Mouse (Mus musculus) v-Abl transformed pro-B cells (cell line): Measurements from ENCODE around the gene Nenf.

Experiments
- in situ Hi-C, 2 experiments: fragments of 400-800 bp; cut with MboI; formaldehyde crosslinking; loops; one replicate each; pipeline ENCODE4 v1.15.1; 2025; ENCODE audit not compliant: unreplicated experiment in 2 of 2

Nenf gene

DNA sequence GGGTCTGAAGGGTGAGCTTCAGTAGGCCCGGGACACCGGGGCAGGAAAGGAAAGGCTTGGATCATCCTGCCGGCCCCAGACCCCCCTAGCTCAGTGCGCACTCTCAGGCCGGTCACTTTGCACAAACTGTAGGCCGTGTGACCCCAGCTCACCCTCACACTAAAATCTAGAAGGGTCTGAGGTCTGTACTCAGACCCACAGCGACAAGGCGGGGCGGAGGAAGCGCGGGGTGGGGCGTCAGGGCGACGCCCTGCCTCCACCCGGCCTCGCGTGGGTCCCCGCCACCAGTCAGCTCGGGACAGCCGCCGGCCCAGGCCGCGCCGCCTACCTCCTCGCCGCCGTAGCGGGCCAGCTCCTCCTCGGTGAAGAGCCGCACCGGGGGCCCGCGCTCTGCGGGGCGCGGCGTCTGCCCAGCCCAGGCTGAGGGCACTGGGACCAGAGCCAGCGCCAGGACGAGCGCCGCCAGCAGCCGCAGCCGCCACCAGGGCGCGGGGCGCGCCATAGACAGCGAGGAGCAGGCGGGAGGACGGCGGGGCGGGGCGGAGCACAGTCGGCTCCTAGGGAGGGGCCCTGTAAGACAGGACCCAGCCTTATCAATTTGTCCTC lies at the start of gene Nenf:
Gene Nenf, minus strand, starts transcription at position 604 of the 606 bp plus-strand sequence.
- in situ Hi-C loops: loop anchor here (5.0 to 10.0 kb wide), 2 partner anchors 35 to 157 kb away; no protein-coding TSS in a partner anchor

DNA sequence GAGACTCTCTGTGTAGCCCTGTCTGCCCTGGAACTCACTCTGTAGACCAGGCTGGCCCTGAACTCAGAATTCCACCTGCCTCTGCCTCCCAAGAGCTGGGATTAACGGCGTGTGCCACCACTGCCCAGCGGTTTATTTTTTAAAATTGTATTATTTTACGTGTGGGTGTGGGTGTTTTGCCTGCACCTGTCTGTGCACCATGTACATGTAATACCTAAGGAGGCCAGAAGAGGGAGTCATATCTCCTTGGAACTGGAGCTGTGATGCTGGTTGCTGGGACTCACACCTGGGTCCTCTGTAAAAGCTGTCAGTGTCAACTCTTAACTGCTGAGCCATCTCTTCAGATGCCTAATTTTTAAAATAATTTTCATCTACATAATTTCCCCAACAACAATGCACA lies 46.5 kb upstream of the Nenf start:
- in situ Hi-C loops: loop anchor here (5.0 to 10.0 kb wide), 2 partner anchors 198 to 450 kb away; no protein-coding TSS in a partner anchor

DNA sequence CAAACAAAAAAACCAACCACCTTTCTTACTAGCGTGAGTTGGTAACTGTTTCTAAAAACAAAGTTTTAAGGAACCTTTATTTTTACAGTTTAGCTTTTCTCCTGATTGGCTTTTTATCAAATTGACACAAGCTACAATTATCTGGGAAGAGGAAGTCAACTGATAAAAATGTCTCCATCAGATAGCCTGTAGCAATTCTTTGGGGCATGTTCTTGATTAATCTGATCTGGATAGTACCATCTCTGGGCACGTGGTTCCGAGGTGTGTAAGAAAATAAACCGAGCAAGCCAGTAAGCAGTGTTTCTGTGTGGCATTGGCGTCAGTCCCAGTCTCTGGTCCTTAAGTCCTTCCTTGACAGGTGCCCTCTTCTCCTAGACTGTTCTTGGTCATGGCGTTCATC lies 44.4 kb upstream of the Nenf start:
- in situ Hi-C loops: loop anchor here (5.0 to 10.0 kb wide), 2 partner anchors 200 to 452 kb away; no protein-coding TSS in a partner anchor

DNA sequence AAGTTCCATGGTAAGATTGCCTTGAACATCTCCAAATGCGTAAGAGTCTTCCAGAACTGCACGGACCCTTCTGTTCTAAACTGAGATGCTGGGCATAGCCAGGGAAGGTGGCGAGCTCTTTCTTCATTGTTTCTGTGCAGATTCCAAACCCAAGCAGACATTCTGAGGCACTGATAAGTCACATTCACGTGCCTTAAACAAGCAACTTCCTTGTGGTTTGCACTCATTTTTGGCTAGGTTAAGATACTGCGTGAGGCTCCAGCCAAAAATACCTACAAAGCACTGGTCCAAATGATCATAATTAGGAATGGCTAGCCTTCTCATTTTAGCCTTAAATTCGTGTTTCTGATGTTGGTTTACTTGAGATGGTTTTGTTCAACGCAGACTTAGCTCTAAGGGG lies 41.5 kb upstream of the Nenf start:
- in situ Hi-C loops: no loop called here

DNA sequence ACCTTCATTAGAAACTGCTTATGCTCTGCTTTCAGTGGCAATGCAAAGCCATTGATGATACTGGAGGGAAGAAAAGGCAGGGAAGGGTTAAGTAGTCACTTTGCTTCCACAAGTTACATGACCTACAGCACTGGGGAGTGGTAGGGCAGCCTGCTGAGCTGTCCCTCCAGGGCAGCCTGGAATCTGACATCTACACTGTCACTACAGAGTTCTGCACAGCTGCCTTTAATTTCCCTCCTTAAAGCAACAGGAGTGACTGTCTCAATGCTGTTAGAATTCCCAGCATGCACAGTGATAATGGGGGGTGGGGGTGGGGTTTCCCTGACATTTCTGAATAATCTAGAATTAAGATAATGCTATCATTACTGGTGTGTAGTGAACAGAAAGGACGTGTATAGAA lies 38.9 kb upstream of the Nenf start:
- in situ Hi-C loops: no loop called here

DNA sequence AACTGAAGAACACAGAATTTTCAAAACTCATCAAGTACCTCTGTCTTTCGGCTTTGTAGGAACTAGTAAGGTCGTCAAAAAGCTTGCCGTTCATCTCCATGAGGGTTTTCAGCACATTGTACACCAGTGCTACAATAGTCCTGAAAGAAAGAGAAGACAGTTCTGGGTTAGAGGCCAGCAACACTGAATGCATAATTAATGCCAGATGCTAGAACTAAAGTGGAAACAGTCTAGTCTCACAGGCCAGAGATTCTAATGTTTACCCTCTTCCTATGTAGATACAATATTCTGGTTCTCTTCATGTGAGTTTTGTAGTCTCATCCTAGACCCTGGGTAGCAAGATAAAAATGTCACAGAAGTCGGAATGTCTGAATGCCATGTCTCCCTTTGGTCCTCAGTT lies 35.8 kb upstream of the Nenf start:
- in situ Hi-C loops: loop anchor here (5.0 kb wide), 1 partner anchor 37 kb away; the partner anchor contains the start of gene Nenf (in 2 of the 2)

DNA sequence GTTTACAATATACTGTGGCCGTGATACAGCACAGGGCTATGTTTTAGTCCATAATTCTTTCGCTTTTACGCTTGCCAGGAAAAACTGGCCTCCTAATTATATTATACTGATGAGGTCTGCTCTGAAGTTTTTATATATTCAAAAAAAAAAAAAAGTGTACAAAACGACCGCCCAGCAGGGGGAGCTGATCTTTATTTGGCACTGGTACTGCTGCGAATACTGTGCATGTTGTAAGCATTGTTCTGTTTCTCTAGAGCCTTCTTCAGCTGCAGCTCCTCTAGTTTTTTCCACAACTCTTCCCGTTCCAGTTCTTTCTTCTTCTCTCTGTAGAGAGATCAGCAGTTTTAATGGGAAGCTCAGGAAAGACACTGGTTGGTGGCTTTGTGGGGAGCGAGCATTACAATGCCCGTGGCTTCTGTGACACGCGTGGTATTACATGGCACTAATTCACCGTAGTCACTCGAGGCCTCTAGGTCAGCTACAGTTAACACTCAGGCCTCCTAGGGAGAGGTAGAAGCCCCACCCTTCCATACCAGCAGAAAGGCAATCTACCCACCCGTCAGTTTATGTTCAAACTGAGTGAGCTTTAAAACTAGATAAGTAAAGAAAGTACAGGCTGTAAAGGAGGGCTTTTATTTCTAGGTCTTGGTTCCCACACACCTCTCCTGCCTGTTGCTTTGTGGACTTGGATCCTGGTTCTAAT lies 34.9 kb upstream of the Nenf start:
- in situ Hi-C loops: loop anchor here (5.0 kb wide), 1 partner anchor 36 kb away; the partner anchor contains the start of gene Nenf (in 2 of the 2)

DNA sequence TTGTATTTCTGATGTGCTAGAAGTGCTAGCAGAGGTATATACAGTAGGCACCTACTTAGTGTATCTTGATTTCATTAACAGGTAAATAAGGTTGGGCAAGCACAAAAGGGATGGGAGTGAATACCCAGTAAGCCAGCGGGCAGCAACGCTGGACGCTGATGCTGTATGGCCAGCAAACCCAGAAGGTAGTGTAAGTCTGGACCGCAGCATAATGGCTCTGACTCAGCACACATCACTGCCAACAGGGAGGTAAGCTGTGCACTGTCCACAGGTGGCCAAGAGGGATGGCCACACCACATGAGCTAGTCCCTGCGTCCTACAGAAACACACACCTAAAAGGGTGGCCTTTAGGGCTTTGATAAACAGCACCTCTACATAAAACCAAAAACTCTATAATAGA lies 32.4 kb upstream of the Nenf start:
- in situ Hi-C loops: loop anchor here (5.0 kb wide), 1 partner anchor 33 kb away; the partner anchor contains the start of gene Nenf (in 2 of the 2)

DNA sequence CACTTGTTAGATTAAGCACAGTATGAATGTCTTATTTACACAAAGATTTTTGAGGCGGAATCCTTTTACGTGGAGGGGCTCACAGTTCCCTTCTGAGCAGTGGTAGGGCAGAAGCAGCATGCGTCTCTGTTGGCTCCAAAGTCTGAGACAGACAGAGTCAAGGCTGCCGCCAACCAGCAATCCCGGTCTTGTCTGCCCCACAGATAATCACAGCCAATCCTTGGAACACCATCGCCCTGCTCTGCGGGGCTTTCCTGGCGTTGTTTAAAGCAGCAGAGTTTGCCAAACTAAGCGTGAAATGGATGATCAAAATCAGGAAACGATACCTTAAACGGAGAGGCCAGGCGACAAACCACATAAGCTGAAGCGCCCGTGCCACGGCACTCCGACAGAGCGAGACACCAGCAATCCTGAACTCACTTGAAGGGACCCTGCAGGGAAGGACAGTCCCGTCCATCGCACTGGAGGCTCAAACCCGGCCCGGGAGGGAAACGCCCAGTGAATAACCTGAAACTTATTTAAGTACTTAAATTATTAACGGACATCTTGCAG lies 31.6 kb upstream of the Nenf start:
- in situ Hi-C loops: loop anchor here (5.0 kb wide), 1 partner anchor 32 kb away; the partner anchor contains the start of gene Nenf (in 2 of the 2)

DNA sequence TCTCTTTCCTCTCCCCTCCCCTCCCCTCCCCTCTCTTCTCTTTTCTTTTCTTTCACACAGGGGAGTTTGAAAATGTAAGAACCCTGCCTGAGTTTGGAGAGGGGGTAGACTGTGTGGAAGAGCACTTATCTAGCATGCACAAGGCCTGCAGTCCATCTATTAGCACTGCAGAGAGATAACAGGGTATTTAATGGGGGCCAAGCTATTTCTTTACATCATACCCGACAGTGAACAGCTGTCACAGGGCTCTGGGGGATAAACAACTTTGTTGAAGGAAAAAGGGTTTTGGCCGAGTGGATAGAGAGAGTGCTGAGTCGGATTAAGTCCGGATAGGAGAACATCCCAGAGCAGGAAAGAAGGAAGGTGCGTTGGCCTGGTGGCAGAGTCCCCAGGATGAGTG lies 31.0 kb upstream of the Nenf start:
- in situ Hi-C loops: no loop called here

DNA sequence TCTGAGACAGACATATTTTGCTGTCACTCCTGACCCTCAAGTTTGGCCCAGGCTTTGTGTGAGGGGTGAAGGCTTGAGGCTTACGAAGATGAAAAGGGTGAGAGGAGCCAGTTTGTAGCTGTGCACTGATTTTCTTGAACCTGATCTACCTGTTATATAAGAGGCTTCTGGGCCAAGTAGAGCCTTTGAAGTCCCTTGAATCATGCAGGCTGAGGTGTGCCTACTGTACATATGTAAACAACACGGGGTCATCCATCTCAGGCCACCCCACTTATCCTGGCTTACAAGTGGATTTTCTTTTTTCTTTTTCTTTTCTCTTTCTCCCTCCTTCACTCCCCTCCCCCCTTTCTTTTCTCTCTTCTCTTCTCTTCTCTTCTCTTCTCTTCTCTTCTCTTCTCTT lies 30.6 kb upstream of the Nenf start:
- in situ Hi-C loops: no loop called here

DNA sequence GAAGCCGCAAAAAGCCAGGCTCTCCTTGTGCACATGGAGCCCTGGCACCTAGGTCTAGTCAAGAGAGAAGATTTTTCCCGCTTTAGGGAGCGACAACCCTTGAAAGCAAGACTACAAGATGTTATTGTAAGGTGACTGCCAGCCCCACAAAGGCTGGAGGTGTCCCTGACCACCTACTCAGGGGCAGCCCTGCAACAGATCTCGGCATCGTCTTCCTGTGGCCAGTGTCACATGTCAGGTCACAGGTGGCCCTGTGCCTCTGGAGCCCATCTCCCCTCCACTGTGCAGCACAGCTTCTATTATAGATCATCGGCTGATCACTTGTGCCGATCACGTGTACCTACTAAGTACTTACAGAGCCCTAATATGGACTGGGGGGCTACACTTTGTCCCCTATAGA lies 29.6 kb upstream of the Nenf start:
- in situ Hi-C loops: no loop called here

DNA sequence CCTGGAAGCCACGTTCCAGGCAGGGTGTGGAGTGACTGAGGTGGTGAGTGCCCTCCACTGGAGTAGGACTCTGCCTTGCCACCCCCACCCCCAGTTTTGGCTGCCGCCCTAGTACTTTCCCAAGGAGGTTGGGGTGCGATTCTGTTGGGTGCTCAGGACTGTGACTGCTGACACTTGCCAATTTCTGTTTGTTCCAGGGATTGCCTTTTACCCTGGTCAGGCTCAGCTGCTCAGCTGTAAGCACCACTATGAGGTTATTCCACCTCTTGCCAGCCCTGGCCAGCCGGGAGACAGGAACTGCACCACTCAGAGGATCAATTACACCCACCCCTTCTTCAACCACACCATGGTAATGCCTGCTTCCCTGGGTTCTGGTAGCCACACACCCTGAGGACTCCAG lies 22.5 kb upstream of the Nenf start:
- in situ Hi-C loops: no loop called here

DNA sequence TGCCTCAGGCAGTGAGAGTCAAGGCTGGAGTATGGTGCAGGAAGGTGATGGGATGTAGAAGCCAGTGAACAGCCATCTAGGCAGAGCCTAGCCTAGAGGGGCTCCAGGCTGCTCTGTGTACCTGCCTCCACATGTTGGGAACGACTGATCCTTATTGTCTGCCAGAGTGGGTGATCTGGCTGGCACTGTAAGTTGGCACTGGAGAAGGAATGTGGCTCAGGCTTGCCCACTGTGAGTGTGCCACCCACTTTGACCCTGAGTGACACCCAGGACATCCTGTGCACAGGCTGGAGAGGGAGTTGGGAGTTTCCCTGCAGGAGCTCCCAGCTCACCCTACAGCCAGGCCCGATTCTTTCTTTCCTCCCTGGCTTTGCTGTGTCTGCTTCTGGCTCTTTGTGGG lies 21.9 kb upstream of the Nenf start:
- in situ Hi-C loops: no loop called here

DNA sequence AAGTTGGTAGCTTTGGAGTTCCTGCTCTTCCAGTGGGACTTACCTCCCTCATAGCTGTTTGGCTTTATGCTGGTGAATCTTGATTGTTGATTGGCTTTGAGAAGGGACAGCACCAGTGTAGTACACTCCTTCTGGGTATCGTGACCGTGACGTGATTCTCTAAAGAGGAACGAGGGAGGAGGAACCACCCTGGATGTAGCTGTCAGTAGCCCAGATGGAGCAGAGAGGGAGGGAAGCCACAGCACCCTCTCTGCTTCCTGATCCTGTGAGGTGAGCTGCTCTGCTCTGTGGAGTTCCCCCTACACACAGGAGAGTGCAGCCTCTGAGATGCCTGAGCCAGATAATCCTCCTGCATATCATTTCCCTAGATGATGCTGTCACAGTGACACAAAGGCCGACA lies 16.5 kb upstream of the Nenf start:
- in situ Hi-C loops: no loop called here

DNA sequence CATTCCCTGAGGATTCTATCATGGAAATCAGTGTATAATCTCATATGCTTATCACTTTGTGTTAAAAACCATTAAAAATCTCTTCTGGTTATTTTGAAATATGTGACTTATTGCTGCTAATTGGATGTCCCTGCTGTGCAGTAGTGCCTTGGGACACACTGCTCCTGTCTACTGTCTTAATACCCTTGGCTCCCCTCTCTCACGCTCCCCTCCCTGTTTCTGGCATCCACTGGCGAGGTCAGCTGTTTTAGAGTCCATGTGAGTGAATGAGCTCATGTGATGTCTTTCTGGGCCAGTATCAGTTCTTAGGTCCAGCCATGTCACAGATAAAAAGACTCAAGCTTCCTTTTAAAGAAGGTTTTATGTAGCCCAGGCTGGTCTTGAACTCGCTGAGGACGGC lies 12.4 kb upstream of the Nenf start:
- in situ Hi-C loops: no loop called here

DNA sequence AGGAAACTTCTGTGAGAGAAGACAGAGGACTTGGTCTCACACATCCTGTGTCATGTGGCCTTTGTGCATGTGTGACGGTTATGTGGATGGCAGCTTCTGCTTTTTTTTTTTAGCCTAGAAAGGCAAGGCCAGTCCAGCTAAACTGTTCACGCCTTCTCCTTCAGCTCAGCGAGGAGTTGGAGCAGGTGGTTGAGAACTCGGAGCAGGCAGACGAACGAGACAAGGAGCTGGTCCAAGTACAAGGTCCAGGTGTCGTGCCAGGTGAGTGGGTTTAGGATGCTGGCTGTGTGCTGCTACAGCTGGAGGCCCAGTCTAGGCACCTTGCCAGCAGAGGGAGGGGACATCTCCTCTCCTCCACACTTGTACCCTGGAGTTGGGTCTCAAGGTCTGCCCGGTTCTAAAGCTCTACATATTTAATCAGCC lies 10.0 kb upstream of the Nenf start:
- in situ Hi-C loops: no loop called here

DNA sequence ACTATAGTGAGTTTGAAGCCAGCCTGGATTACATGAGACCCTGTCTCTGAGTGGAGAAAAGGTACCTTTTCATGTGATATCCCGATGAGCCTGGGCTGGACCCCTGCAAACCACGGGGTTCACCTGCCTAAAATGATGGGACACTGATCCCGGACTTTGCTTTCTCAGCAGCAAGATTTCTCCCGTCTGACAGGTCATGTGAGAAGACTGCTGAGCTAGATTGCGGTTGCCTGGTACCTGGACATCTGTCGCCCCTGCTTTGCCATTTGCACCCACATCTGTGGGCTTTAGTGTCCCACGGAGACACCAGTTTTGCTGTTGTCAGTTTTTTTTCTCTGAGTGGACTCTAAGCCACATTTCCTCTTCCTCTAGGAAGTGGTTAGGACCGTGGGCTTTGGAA lies 9.3 kb upstream of the Nenf start:
- in situ Hi-C loops: no loop called here

DNA sequence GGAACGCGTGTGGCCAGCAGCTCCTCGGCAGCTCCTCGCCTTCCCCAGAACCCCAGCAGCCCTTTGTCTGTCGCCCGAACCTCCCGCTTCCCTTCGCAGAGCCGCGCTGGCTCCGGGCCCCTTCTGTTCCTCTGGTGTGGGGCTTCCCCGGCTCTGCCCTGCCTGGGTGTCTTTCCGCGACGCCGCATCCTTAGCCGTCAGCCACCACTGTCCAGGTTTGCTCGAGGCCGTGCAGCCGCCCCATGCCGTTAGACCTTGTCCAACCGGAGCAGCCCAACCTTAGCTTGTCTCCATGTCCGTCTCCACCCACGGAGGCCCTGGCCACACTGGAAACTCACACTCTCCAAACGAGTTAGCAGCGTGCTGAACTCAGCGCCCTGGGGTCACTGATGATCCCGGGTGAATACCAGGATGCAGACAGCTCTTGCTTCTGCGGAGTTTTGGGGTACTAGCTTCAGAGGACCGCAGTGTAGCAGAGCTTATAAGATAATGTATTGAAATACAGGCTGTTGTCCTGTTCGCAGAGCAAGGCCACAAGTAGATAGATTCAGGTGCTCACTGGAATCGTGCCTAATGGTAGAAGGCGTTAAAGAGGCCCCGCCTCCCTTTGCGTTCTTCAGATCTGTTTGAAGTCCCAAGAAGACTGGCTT lies 8.4 kb upstream of the Nenf start:
- in situ Hi-C loops: no loop called here

DNA sequence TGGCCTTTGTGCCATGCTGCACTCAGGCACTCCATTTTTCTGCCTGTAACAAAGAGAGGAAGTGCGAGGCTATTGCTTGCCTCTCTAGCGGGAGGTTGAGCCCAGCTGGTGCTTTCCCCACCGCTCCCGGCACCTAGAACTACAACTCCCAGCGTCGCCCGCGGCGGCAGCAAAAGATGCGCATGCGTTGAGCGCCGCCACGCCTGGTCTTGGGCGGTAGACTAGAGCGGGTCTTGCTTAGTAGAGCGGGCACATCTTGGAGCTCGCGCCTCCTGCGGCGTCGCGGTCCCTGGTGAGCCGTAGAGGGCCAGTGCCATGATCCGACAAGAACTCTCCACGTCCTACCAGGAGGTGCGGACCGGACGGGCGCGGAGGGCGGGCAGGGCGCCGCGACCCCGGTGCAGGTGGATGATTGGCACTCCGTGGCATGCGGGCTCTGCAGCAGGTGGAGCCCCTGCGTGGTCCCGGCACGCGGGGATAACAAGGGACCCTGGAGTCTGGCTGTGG lies 7.8 kb upstream of the Nenf start, which contains the start of gene Tmem206:
Gene Tmem206, plus strand, starts transcription at position 187 of the 507 bp plus-strand sequence.
- in situ Hi-C loops: no loop called here
